Mouse (Mus musculus) stomach, postnatal 0 days (tissue): Measurements from ENCODE around the gene Smu1. TPM values are rescaled to one million over a fixed set of nuclear protein-coding genes. Genes with fewer than 3 reads are reported as not detected.

Experiments used
- ATAC-seq: fragments of 200-750 bp; cut with Nextera tagmentation; 2 replicates; pipeline ENCODE4 v1.8.0; 2017; ENCODE audit not compliant: low FRiP score, low TSS enrichment
- DNase-seq: peaks from one replicate; pipeline ENCODE4 v3.0.0-alpha.2; 2016; ENCODE audit warnings: low spot score
- H3K27ac ChIP-seq: fragments of 300-500 bp; sonication (generic); replicated peaks from 2 replicates; pipeline ENCODE4 v1.5.1; 2014; ENCODE audit warnings: mild to moderate bottlenecking, control low read depth
- H3K27me3 ChIP-seq: fragments of 300-500 bp; sonication (generic); 2 replicates; pipeline ENCODE4 v1.6.1; 2014; ENCODE audit warnings: low read length; ENCODE audit not compliant: control insufficient read depth, insufficient read depth
- H3K36me3 ChIP-seq: fragments of 300-500 bp; sonication (generic); 2 replicates; pipeline ENCODE4 v1.6.1; 2014; ENCODE audit warnings: low read length, mixed read lengths; ENCODE audit not compliant: control insufficient read depth, insufficient read depth
- H3K4me1 ChIP-seq: fragments of 300-500 bp; sonication (generic); replicated peaks from 2 replicates; pipeline ENCODE4 v1.6.1; 2014; ENCODE audit warnings: antibody characterized with exemption; ENCODE audit not compliant: control insufficient read depth, insufficient read depth
- H3K4me2 ChIP-seq: fragments of 300-500 bp; sonication (generic); replicated peaks from 2 replicates; pipeline ENCODE4 v1.6.1; 2014; ENCODE audit warnings: low read depth, mild to moderate bottlenecking, control low read depth, moderate library complexity
- H3K4me3 ChIP-seq: fragments of 300-500 bp; sonication (generic); 2 replicates; pipeline ENCODE4 v1.5.1; 2014; ENCODE audit warnings: low read depth, low read length, control low read depth
- H3K9ac ChIP-seq: fragments of 300-500 bp; sonication (generic); 2 replicates; pipeline ENCODE4 v1.6.1; 2014; ENCODE audit warnings: mild to moderate bottlenecking, low read length, control low read depth, mixed read lengths
- H3K9me3 ChIP-seq: fragments of 300-500 bp; sonication (generic); 2 replicates; pipeline ENCODE4 v1.6.1; 2016; ENCODE audit warnings: low read length; ENCODE audit not compliant: control insufficient read depth
- CTCF ChIP-seq: IDR thresholded peaks from 2 replicates; pipeline ENCODE4 v1.5.1; 2016; ENCODE audit warnings: antibody characterized with exemption, low read depth, mild to moderate bottlenecking, moderate library complexity
- EP300 ChIP-seq: optimal IDR thresholded peaks from 2 replicates; pipeline ENCODE3; 2016; ENCODE audit warnings: antibody characterized with exemption
- WGBS: fragments of 180-500 bp; shearing (Covaris S2); extraction: QIAGEN DNeasy Blood & Tissue Kit; methylation state at CpG from one replicate; pipeline ENCODE4 v1.1.7; 2014; 5-methylcytosine and 5-hydroxymethylcytosine counted together
- polyA plus RNA-seq: library from polyadenylated mRNA; unstranded; fragments of >200 nt; fragmentation: Nextera tagmentation; extraction: Ambion mirVana; gene quantifications from 2 replicates; pipeline ENCODE4 v1.2.1, GENCODE M21; 2015

Gene Smu1
- polyA plus RNA-seq, 1 experiment from 2014 or later = 79.9 TPM

- H3K4me3 ChIP-seq = no peak overlapping the region
- no peak for DNase-seq
- WGBS = 88% methylated on average over 3 of the region's 3 CpGs
- no peak overlapping the region for H3K4me2 ChIP-seq
- peaks cover 5% of the 10 kb centered on the region; the same call in 1 of the 2 replicates for H3K4me1 ChIP-seq
- H3K27me3 ChIP-seq = no peaks in the 10 kb centered on the region
- no peaks in the 10 kb centered on the region for H3K36me3 ChIP-seq
- no peak overlapping the region for H3K27ac ChIP-seq
- ATAC-seq = no peak
- H3K9ac ChIP-seq = no peak overlapping the region
- H3K9me3 ChIP-seq = no peaks in the 10 kb centered on the region
- TF ChIP-seq CTCF (no peak), EP300 (no peak)
Observed at GRCm38 (mm10) chr4:40717141-40717540, 40.6 kb downstream of the Smu1 start.

DNA sequence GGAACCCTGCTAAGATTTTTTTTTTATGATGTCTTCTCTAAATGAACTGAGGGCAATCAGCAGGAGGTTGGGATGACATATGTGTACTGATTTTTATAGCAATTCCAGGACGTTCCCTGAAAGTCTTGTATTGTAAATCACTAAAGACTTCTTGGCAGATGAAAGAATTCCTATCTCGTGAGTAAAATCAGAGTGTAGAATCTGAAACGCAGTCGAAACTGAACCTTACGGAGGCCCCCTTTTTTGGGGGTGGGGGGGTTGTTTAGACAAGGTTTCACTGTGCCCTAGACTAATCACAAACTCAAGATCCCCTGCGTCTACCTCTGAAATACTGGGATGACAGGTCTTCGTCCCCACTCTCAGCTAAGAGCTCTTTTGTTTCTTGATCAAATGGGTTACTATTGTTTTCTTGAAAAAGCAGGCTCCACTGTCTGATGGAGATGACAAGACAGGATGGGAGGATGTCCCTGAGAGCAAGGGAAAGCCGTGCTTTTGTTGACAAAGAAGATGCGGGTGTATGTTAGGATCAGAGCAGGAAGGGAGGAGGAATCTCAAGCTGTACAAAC is 53.9 kb downstream of the Smu1 start:
- peak overlapping the region; percentile 62 for H3K4me3 ChIP-seq
- TF ChIP-seq EP300 = no peak
- TF ChIP-seq CTCF = no peak
- no peak for DNase-seq
- H3K27me3 ChIP-seq = no peaks in the 10 kb centered on the region
- H3K4me1 ChIP-seq = peaks cover 10% of the 10 kb centered on the region
- no peak for ATAC-seq
- peak overlapping the region; percentile 70 for H3K9ac ChIP-seq
- H3K27ac ChIP-seq = peak overlapping the region; percentile 98
- WGBS = 7% methylated on average over 9 of the region's 9 CpGs
- H3K4me2 ChIP-seq = peak overlapping the region; percentile 72
- no peaks in the 10 kb centered on the region for H3K36me3 ChIP-seq
- H3K9me3 ChIP-seq = no peaks in the 10 kb centered on the region

DNA sequence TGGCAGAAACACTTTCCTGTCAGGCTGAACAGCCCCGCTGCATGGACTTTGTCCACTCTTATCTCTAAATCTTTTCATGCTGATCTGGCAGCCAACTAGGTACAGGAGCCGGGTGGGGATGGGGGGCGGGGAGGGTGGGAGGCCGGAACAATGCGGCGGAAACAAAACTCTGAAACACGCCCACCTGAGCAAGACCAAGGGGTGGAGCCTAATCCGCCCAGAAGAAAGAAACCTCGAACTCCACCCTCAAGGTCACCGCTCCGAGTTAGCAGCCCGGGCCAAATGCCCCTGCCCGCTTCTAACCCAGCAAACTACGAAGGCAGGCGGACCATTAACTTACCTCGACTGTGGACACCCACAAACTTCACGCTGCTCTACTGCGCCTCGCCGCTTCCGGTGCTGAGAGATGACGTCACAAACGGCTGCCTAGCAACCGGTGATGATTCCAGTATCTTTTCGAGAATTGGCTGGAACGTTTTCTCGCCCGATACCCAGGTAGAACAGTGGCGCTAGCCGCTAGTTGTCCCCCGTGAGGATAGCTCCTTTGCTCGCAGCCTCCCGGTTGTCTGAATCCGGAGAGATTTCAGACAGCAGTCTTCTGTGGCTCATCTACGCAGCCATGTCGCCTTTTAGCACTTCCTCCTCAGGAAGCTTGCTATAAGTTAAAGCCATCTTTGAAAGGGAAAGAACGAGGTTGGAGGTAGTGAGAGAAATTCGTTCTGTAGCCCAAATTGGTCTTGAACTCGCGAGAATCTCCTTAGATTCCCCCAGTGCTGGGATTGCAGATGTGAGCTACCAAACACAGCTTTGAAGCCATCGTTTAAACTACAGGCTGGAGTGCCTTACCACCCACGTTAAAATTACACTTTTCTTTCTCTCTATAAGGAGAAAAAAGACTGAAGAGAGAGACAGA is 54.7 kb downstream of the Smu1 start, which contains the start of gene Aptx:
TSS of gene Aptx (minus strand) at position 398 of the 913 bp plus-strand sequence.
- ATAC-seq (peak; percentile 91), DNase-seq (peak; percentile 96)
- peak; percentile 39 for TF ChIP-seq CTCF
- peak; percentile 42 for TF ChIP-seq EP300
- H3K9me3 ChIP-seq = no peaks in the 10 kb centered on the region
- peak within 1 kb of the TSS; percentile 62 for H3K4me3 ChIP-seq
- peak within 1 kb of the TSS; percentile 72 for H3K4me2 ChIP-seq
- peak within 1 kb of the TSS; percentile 98 for H3K27ac ChIP-seq
- no peaks in the 10 kb centered on the region for H3K27me3 ChIP-seq
- H3K9ac ChIP-seq = peak within 1 kb of the TSS; percentile 70
- H3K36me3 ChIP-seq = no peaks in the 10 kb centered on the region
- H3K4me1 ChIP-seq = peaks cover 10% of the 10 kb centered on the region
- WGBS = under 1% methylated on average over 42 of the region's 42 CpGs

DNA sequence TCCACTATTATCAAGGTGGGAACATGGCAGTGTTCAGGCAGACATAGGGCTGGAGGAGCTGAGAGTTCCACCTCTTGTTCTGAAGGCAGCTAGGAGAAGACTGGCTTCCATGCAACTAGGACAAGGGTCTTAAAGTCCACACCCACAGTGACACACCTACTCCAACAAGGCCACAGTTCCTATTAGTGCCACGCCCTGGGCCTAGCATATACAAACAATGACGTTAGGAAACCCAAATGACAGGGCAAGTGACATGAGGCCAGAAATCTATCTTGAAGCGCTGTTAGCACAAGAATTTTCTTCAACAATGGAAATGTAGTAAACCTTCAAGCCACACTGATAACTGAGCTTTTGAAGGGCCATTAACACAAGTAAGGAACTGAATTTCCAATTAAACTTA is 55.9 kb downstream of the Smu1 start:
- no peaks in the 10 kb centered on the region; the same call in 1 of the 2 replicates for H3K36me3 ChIP-seq
- peaks cover 10% of the 10 kb centered on the region for H3K4me1 ChIP-seq
- no peaks in the 10 kb centered on the region for H3K27me3 ChIP-seq
- 55% methylated on average over 3 of the region's 3 CpGs for WGBS
- ATAC-seq = peak; percentile 30
- H3K27ac ChIP-seq = peak overlapping the region; percentile 98
- peak overlapping the region; percentile 72 for H3K4me2 ChIP-seq
- no peak overlapping the region for H3K9ac ChIP-seq
- H3K9me3 ChIP-seq = no peaks in the 10 kb centered on the region
- peak; percentile 67 for DNase-seq
- TF ChIP-seq CTCF = no peak
- no peak for TF ChIP-seq EP300
- H3K4me3 ChIP-seq = 0 out of 2 replicates have a peak overlapping the region, but pooled peaks have one; percentile 62

DNA sequence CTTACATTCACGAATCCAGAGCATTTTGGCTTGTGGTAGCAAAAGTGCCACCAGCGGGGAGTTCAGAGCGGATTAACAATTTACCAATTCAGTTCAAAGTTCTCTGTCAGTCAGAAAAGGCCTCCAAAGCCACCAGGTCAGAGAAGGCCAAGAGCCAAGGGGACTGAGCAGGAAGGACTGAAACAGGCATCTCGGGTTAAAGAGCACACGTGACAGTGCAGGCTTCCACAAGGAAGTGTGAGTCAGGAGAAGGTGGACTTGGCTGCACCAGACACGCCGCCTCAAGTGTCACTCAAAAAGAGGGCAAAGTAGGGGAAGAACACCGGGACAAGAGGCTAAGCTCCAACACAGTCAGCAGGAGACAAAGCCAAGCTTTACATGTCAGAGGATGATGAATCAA is 57.5 kb downstream of the Smu1 start:
- peak overlapping the region; percentile 56 for H3K27ac ChIP-seq
- peaks cover 10% of the 10 kb centered on the region for H3K4me1 ChIP-seq
- H3K36me3 ChIP-seq = peaks cover 3% of the 10 kb centered on the region; the same call in 1 of the 2 replicates
- H3K4me2 ChIP-seq = no peak overlapping the region
- DNase-seq (peak; percentile 57), ATAC-seq (peak; percentile 65)
- no peak for TF ChIP-seq CTCF
- TF ChIP-seq EP300 = no peak
- H3K9me3 ChIP-seq = no peaks in the 10 kb centered on the region
- no peak overlapping the region for H3K4me3 ChIP-seq
- WGBS = 60% methylated on average over 8 of the region's 8 CpGs
- no peak overlapping the region for H3K9ac ChIP-seq
- H3K27me3 ChIP-seq = no peaks in the 10 kb centered on the region
